Comparison of ENCODE assay signal across 8 mouse cellular contexts in the genomic region with DNA sequence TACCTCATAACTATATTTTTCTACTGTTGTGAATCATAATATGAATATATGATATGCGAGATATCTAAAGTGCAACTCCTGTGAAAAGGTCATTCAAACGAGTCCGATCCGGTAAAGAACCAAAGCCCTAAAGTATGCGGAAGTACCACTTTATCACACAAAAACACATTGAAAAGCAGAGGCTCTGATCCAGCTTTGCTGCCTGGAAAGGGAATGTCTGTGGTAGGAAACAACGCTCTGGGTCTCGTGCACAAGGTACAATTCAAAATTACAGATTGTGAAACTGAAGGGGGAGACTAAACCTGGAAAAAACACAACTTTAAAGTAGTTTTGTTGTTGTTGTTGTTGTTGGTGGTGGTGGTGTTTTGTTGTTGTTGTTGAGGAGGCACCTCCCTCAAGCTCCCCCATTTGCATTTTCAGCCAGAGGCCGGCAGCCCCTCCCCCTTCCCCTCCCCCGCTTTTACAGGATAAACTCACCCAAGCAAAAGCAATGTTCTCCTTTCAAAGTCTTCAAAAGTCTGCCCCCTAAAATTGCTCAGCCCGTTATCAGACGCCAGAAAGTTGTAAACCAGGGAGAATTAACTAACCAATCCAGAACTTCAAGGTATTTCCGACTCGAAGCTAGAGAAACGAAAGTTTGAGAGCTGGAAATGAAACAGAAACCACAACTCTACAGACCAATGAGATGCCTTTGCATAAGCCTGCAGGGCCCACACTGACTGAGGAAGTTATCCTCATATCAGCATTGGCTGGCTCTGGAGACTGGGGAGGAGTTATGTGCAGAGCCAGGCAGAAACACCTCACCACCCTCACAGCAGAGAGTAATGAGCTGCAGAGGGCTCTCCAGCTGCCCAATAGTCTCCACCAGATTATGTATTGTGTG. TPM values are rescaled to one million over a fixed set of nuclear protein-coding genes. Genes with fewer than 3 reads are reported as not detected.
DNase-seq lines count a peak whose midpoint lies in the region; ATAC-seq and TF ChIP-seq lines count a peak whose summit lies in the region.

A gene (minus strand): TSS at position 646 of the 883 bp plus-strand sequence.

- no peak for TF ChIP-seq POLR2A in myocyte (IDR thresholded peaks at IDR 0.05; ENCODE audit: insufficient read length, low read depth)

- peaks cover 9% of the 10 kb centered on the region for H3K4me1 ChIP-seq in liver, embryonic 12.5 days
- H3K4me1 ChIP-seq in stomach, postnatal 0 days (replicated peaks; ENCODE audit: control insufficient read depth, insufficient read depth), result no peaks in the 10 kb centered on the region

- 3% methylated on average over 14 of the region's 14 CpGs for WGBS in liver, embryonic 12.5 days (ENCODE audit: insufficient replicate concordance)
- 2% methylated on average over 14 of the region's 14 CpGs for WGBS in stomach, postnatal 0 days

- no peaks in the 10 kb centered on the region for H3K27me3 ChIP-seq in liver, embryonic 12.5 days (replicated peaks)
- no peaks in the 10 kb centered on the region for H3K27me3 ChIP-seq in myocyte (ENCODE audit: control insufficient read depth, insufficient read depth, insufficient read length)
- no peaks in the 10 kb centered on the region for H3K27me3 ChIP-seq in stomach, postnatal 0 days (ENCODE audit: control insufficient read depth, insufficient read depth, low read length)

- peak; percentile 100 for ATAC-seq in liver, embryonic 12.5 days
- ATAC-seq in stomach, postnatal 0 days (ENCODE audit: low FRiP score, low TSS enrichment), result peak; percentile 100

- no peak for TF ChIP-seq EP300 in stomach, postnatal 0 days (optimal IDR thresholded peaks at IDR 0.05)

- no peak within 1 kb of the TSS for H3ac ChIP-seq in myocyte (ENCODE audit: control insufficient read depth, insufficient read length)

- peak; percentile 13; the same call in 1 of the 2 replicates for TF ChIP-seq CTCF in stomach, postnatal 0 days (IDR thresholded peaks at IDR 0.05; ENCODE audit: low read depth)

- peak within 1 kb of the TSS; percentile 66 for H3K9ac ChIP-seq in liver, embryonic 12.5 days
- H3K9ac ChIP-seq in stomach, postnatal 0 days (ENCODE audit: low read length), result peak within 1 kb of the TSS; percentile 38; the same call in 1 of the 2 replicates

- H3K9me3 ChIP-seq in liver, embryonic 12.5 days (replicated peaks), result no peaks in the 10 kb centered on the region
- H3K9me3 ChIP-seq in stomach, postnatal 0 days (ENCODE audit: control insufficient read depth, low read length), result no peaks in the 10 kb centered on the region

- H3K4me3 ChIP-seq in liver, embryonic 12.5 days, result peak within 1 kb of the TSS; percentile 64
- peak within 1 kb of the TSS; percentile 16 for H3K4me3 ChIP-seq in myocyte
- peak within 1 kb of the TSS; percentile 48 for H3K4me3 ChIP-seq in stomach, postnatal 0 days (ENCODE audit: low read depth, low read length)

- no peaks in the 10 kb centered on the region for H3K36me3 ChIP-seq in liver, embryonic 12.5 days
- no peaks in the 10 kb centered on the region for H3K36me3 ChIP-seq in myocyte (ENCODE audit: control insufficient read depth, insufficient read depth)
- H3K36me3 ChIP-seq in stomach, postnatal 0 days (ENCODE audit: control insufficient read depth, insufficient read depth, low read length), result no peaks in the 10 kb centered on the region

- peak within 1 kb of the TSS; percentile 74 for H3K27ac ChIP-seq in liver, embryonic 12.5 days
- peak within 1 kb of the TSS; percentile 58 for H3K27ac ChIP-seq in stomach, postnatal 0 days (replicated peaks)

- peak within 1 kb of the TSS; percentile 76 for H3K4me2 ChIP-seq in liver, embryonic 12.5 days
- H3K4me2 ChIP-seq in myocyte (ENCODE audit: low read depth), result peak within 1 kb of the TSS; percentile 87
- H3K4me2 ChIP-seq in stomach, postnatal 0 days (replicated peaks; ENCODE audit: low read depth), result peak within 1 kb of the TSS; percentile 59

- DNase-seq in cerebellum, postnatal 10 days, result peak; percentile 3 to 10
- DNase-seq in cerebellum, adult 11 months, result no peak
- peak; percentile 70 for DNase-seq in embryo, embryonic 9.5 days (ENCODE audit: extremely low spot score)
- peak; percentile 80 to 93 for DNase-seq in heart, adult 18-20 months
- DNase-seq in kidney, adult 11 months, result peak; percentile 88
- peak; percentile 77 for DNase-seq in stomach, postnatal 0 days (ENCODE audit: low spot score)

- no peaks in the 10 kb centered on the region for H3K79me2 ChIP-seq in myocyte (ENCODE audit: control insufficient read depth, insufficient read depth)

TF ChIP-seq in myocyte, 11 proteins besides CTCF, POLR2A, EP300 and RAD21:
- TF ChIP-seq USF1 (IDR thresholded peaks at IDR 0.05; ENCODE audit: low read depth) (no peak), CEBPB (IDR thresholded peaks at IDR 0.05; ENCODE audit: insufficient read depth, poor library complexity, severe bottlenecking) (no peak), REST (IDR thresholded peaks at IDR 0.05; ENCODE audit: insufficient read depth, insufficient read length) (no peak), TCF3 (IDR thresholded peaks at IDR 0.05; ENCODE audit: insufficient read length, low read depth) (no peak), MYOD1 (IDR thresholded peaks at IDR 0.05; ENCODE audit: control insufficient read depth in 1 of 3, insufficient read length in 2 of 3, low read depth in 2 of 3) (no peak), SRF (IDR thresholded peaks at IDR 0.05; ENCODE audit: control insufficient read depth, insufficient read length, low read depth) (no peak), TCF12 (IDR thresholded peaks at IDR 0.05; ENCODE audit: insufficient read depth, poor library complexity, severe bottlenecking) (no peak), E2F4 (IDR thresholded peaks at IDR 0.05; ENCODE audit: insufficient read depth) (no peak), MYOG (IDR thresholded peaks at IDR 0.05; ENCODE audit: control insufficient read depth in 1 of 3, insufficient read depth in 1 of 3, insufficient read length in 2 of 3, low read depth in 2 of 3) (no peak), POLR2AphosphoS2 (IDR thresholded peaks at IDR 0.05; ENCODE audit: insufficient read length, low read depth) (no peak), MAX (IDR thresholded peaks at IDR 0.05; ENCODE audit: low read depth) (no peak)

RNA-seq across cellular contexts. Expression of the gene that starts here (rescaled TPM):
- 1 to 10 TPM; 4.1 to 4.9 TPM for total RNA-seq in heart, adult 18-20 months (2021)
- polyA plus RNA-seq in liver, embryonic 12.5 days (2016; fragmentation: Nextera tagmentation; extraction: Ambion mirVana), result 1.2 and 1.4 TPM in 2 replicates
- polyA plus RNA-seq in myocyte (2012; fragmentation: generic; extraction: Trizol), result 0.47 TPM
- polyA plus RNA-seq in stomach, postnatal 0 days (2015; fragmentation: Nextera tagmentation; extraction: Ambion mirVana), result 1.1 and 1.2 TPM in 2 replicates
